Mouse (Mus musculus) urinary bladder, postnatal 25 days (tissue): ENCODE measurements around the gene Pnma1.

Experiments used
- DNase-seq: peaks from one replicate; pipeline ENCODE4 v3.0.0; 2022; ENCODE audit warnings: low spot score

Pnma1 gene

GRCm38 (mm10) chr12:84154786-84155522 is 6.7 kb upstream of the Pnma1 start:
- no peak for DNase-seq

GRCm38 (mm10) chr12:84153414-84153813 is 5.1 kb upstream of the Pnma1 start:
- no peak for DNase-seq

- DNase-seq: no peak
Measured at GRCm38 (mm10) chr12:84152352-84153190, 4.3 kb upstream of the Pnma1 start.

GRCm38 (mm10) chr12:84151911-84152310 is 3.6 kb upstream of the Pnma1 start:
- no peak for DNase-seq

- no peak for DNase-seq
Measured at GRCm38 (mm10) chr12:84150976-84151375, 2.7 kb upstream of the Pnma1 start.

- DNase-seq: no peak
Measured at GRCm38 (mm10) chr12:84149971-84150370, 1.7 kb upstream of the Pnma1 start.

GRCm38 (mm10) chr12:84148622-84149012 is 328 bp upstream of the Pnma1 start:
- DNase-seq: no peak

- DNase-seq: no peak
Measured at GRCm38 (mm10) chr12:84142281-84143050, 5.8 kb downstream of the Pnma1 start.

GRCm38 (mm10) chr12:84141271-84141670 is 7.0 kb downstream of the Pnma1 start:
- no peak for DNase-seq

GRCm38 (mm10) chr12:84140135-84140534 is 8.2 kb downstream of the Pnma1 start:
- no peak for DNase-seq

GRCm38 (mm10) chr12:84137131-84137530 is 11.2 kb downstream of the Pnma1 start:
- DNase-seq: no peak

GRCm38 (mm10) chr12:84132265-84132664 is 16.0 kb downstream of the Pnma1 start:
- no peak for DNase-seq

- DNase-seq: no peak
Measured at GRCm38 (mm10) chr12:84129931-84130330, 18.4 kb downstream of the Pnma1 start.

- DNase-seq: no peak
Measured at GRCm38 (mm10) chr12:84128576-84128975, 19.7 kb downstream of the Pnma1 start.

GRCm38 (mm10) chr12:84126899-84127298 is 21.4 kb downstream of the Pnma1 start:
- no peak for DNase-seq

- no peak for DNase-seq
Measured at GRCm38 (mm10) chr12:84125892-84126291, 22.4 kb downstream of the Pnma1 start.

- DNase-seq: no peak
Measured at GRCm38 (mm10) chr12:84119584-84119983, 28.7 kb downstream of the Pnma1 start.

GRCm38 (mm10) chr12:84114153-84114994 is 33.9 kb downstream of the Pnma1 start, which contains the start of gene Dnal1:
TSS of gene Dnal1 (plus strand) at chr12:84114366.
- DNase-seq: peak; percentile 83

GRCm38 (mm10) chr12:84113676-84114075 is 34.6 kb downstream of the Pnma1 start:
- no peak for DNase-seq

- DNase-seq: no peak
Measured at GRCm38 (mm10) chr12:84110814-84111213, 37.5 kb downstream of the Pnma1 start.

- DNase-seq: no peak
Measured at GRCm38 (mm10) chr12:84109924-84110323, 38.4 kb downstream of the Pnma1 start.

- no peak for DNase-seq
Measured at GRCm38 (mm10) chr12:84107692-84108091, 40.6 kb downstream of the Pnma1 start.
